Mouse (Mus musculus) spleen, adult 2 months (tissue): ENCODE results near the gene Eif4g3.

Experiments
- CTCF ChIP-seq: fragments of 200-500 bp; IDR thresholded peaks from 2 replicates; pipeline ENCODE4 v1.5.1; 2011; ENCODE audit warnings: mild to moderate bottlenecking, inconsistent platforms; ENCODE audit not compliant: insufficient read depth, insufficient read length, insufficient replicate concordance; ENCODE audit errors: extremely low read depth
- POLR2A ChIP-seq: fragments of 200-500 bp; IDR thresholded peaks from 2 replicates; pipeline ENCODE4 v1.6.1; 2011; ENCODE audit warnings: low read depth, low read length, inconsistent platforms

- TF ChIP-seq CTCF (no peak), POLR2A (no peak)
These were observed 137.3 kb downstream of the Eif4g3 start for GRCm38 (mm10) chr4:138130149-138130548.
